Mouse (Mus musculus): Measurements from ENCODE around the gene Clk2. TPM values are rescaled to one million over a fixed set of nuclear protein-coding genes. Genes with fewer than 3 reads are reported as not detected.

Gene Clk2
- polyA plus RNA-seq (2015; fragmentation: Nextera tagmentation; extraction: Ambion mirVana): 28.4 and 32.0 TPM in 2 replicates

GRCm38 (mm10) chr3:89164506-89165267 is at the start of gene Clk2:
Clk2 (plus strand) TSS chr3:89164795.
- ATAC-seq (replicated peaks; ENCODE audit: low FRiP score): peak; percentile 97

GRCm38 (mm10) chr3:89115522-89115921 is 49.1 kb upstream of the Clk2 start:
- Histone ChIP-seq H3K4me3 (replicated peaks) (no peak overlapping the region), H3K9ac (no peak overlapping the region), H3K9me3 (replicated peaks) (no peaks in the 10 kb centered on the region), H3K27ac (no peak overlapping the region), H3K27me3 (no peaks in the 10 kb centered on the region), H3K4me1 (peaks cover 5% of the 10 kb centered on the region), H3K4me2 (no peak overlapping the region), H3K36me3 (no peaks in the 10 kb centered on the region)
- peak; percentile 64; the same call in 1 of the 2 replicates for ATAC-seq (replicated peaks; ENCODE audit: low FRiP score)
- WGBS: 6% methylated on average over 2 of the region's 2 CpGs

More at GRCm38 (mm10) chr3:89164506-89165267, at the start of gene Clk2:
- Histone ChIP-seq H3K9me3 (replicated peaks) (no peaks in the 10 kb centered on the region), H3K9ac (peak within 1 kb of the TSS; percentile 95), H3K27me3 (no peaks in the 10 kb centered on the region), H3K4me3 (replicated peaks) (peak within 1 kb of the TSS; percentile 92), H3K4me1 (peaks cover 34% of the 10 kb centered on the region), H3K27ac (peak within 1 kb of the TSS; percentile 99), H3K4me2 (peak within 1 kb of the TSS; percentile 72), H3K36me3 (peaks cover 30% of the 10 kb centered on the region)
- under 1% methylated on average over 59 of the region's 79 CpGs for WGBS

- Histone ChIP-seq H3K9ac (no peak overlapping the region), H3K27ac (no peak overlapping the region), H3K27me3 (no peaks in the 10 kb centered on the region), H3K4me3 (replicated peaks) (no peak overlapping the region), H3K4me1 (0 out of 2 replicates have a peak, but pooled peaks cover 3% of the 10 kb centered on the region), H3K9me3 (replicated peaks) (no peaks in the 10 kb centered on the region), H3K4me2 (no peak overlapping the region), H3K36me3 (no peaks in the 10 kb centered on the region)
- ATAC-seq (replicated peaks; ENCODE audit: low FRiP score): no peak
- 77% methylated on average over 2 of the region's 2 CpGs for WGBS
Observed at GRCm38 (mm10) chr3:89123313-89123712, 41.3 kb upstream of the Clk2 start.

- no peak overlapping the region for H3K9ac ChIP-seq
- H3K36me3 ChIP-seq: no peaks in the 10 kb centered on the region
- no peaks in the 10 kb centered on the region for H3K9me3 ChIP-seq (replicated peaks)
- H3K4me1 ChIP-seq: 0 out of 2 replicates have a peak, but pooled peaks cover 3% of the 10 kb centered on the region
- no peak overlapping the region for H3K4me2 ChIP-seq
- H3K4me3 ChIP-seq (replicated peaks): no peak overlapping the region
- no peak for ATAC-seq (replicated peaks; ENCODE audit: low FRiP score)
- no peaks in the 10 kb centered on the region for H3K27me3 ChIP-seq
- WGBS: 65% methylated on average over 3 of the region's 3 CpGs
- H3K27ac ChIP-seq: no peak overlapping the region
Observed at GRCm38 (mm10) chr3:89124241-89124640, 40.4 kb upstream of the Clk2 start.

GRCm38 (mm10) chr3:89125981-89126380 is 38.6 kb upstream of the Clk2 start:
- WGBS: 89% methylated on average over 3 of the region's 3 CpGs

GRCm38 (mm10) chr3:89129908-89130307 is 34.7 kb upstream of the Clk2 start:
- no peaks in the 10 kb centered on the region for H3K36me3 ChIP-seq
- peaks cover 12% of the 10 kb centered on the region for H3K4me1 ChIP-seq
- 85% methylated on average over 3 of the region's 3 CpGs for WGBS

More at GRCm38 (mm10) chr3:89125981-89126380, 38.6 kb upstream of the Clk2 start:
- Histone ChIP-seq H3K9me3 (replicated peaks) (no peaks in the 10 kb centered on the region), H3K36me3 (no peaks in the 10 kb centered on the region), H3K4me1 (0 out of 2 replicates have a peak, but pooled peaks cover 3% of the 10 kb centered on the region), H3K27ac (no peak overlapping the region), H3K9ac (no peak overlapping the region), H3K27me3 (no peaks in the 10 kb centered on the region), H3K4me2 (no peak overlapping the region), H3K4me3 (replicated peaks) (no peak overlapping the region)
- no peak for ATAC-seq (replicated peaks; ENCODE audit: low FRiP score)

GRCm38 (mm10) chr3:89131816-89132215 is 32.8 kb upstream of the Clk2 start:
- Histone ChIP-seq H3K27ac (no peak overlapping the region), H3K9ac (peak overlapping the region; percentile 51; the same call in 1 of the 2 replicates), H3K36me3 (no peaks in the 10 kb centered on the region), H3K4me2 (peak overlapping the region; percentile 82), H3K4me1 (peaks cover 12% of the 10 kb centered on the region), H3K27me3 (peaks cover 5% of the 10 kb centered on the region; the same call in 1 of the 2 replicates), H3K9me3 (replicated peaks) (no peaks in the 10 kb centered on the region), H3K4me3 (replicated peaks) (peak overlapping the region; percentile 44)
- WGBS: 45% methylated on average over 4 of the region's 4 CpGs
- ATAC-seq (replicated peaks; ENCODE audit: low FRiP score): no peak

More at GRCm38 (mm10) chr3:89129908-89130307, 34.7 kb upstream of the Clk2 start:
- H3K9ac ChIP-seq: no peak overlapping the region
- ATAC-seq (replicated peaks; ENCODE audit: low FRiP score): no peak
- no peak overlapping the region for H3K4me3 ChIP-seq (replicated peaks)
- H3K4me2 ChIP-seq: no peak overlapping the region
- no peaks in the 10 kb centered on the region for H3K9me3 ChIP-seq (replicated peaks)
- H3K27me3 ChIP-seq: peaks cover 5% of the 10 kb centered on the region; the same call in 1 of the 2 replicates
- H3K27ac ChIP-seq: no peak overlapping the region

GRCm38 (mm10) chr3:89132285-89133062 is 32.1 kb upstream of the Clk2 start:
- H3K9ac ChIP-seq: peak overlapping the region; percentile 51; the same call in 1 of the 2 replicates
- WGBS: 14% methylated on average over 30 of the region's 30 CpGs
- ATAC-seq (replicated peaks; ENCODE audit: low FRiP score): peak; percentile 71

GRCm38 (mm10) chr3:89133063-89133450 is 31.5 kb upstream of the Clk2 start:
- Histone ChIP-seq H3K36me3 (no peaks in the 10 kb centered on the region), H3K4me3 (replicated peaks) (no peak overlapping the region), H3K9me3 (replicated peaks) (no peaks in the 10 kb centered on the region), H3K4me2 (no peak overlapping the region), H3K27me3 (peaks cover 5% of the 10 kb centered on the region; the same call in 1 of the 2 replicates), H3K4me1 (peaks cover 14% of the 10 kb centered on the region), H3K9ac (no peak overlapping the region), H3K27ac (no peak overlapping the region)
- ATAC-seq (replicated peaks; ENCODE audit: low FRiP score): no peak
- 83% methylated on average over 7 of the region's 7 CpGs for WGBS

More at GRCm38 (mm10) chr3:89132285-89133062, 32.1 kb upstream of the Clk2 start:
- no peak overlapping the region for H3K27ac ChIP-seq
- no peaks in the 10 kb centered on the region for H3K9me3 ChIP-seq (replicated peaks)
- H3K36me3 ChIP-seq: no peaks in the 10 kb centered on the region
- peaks cover 5% of the 10 kb centered on the region; the same call in 1 of the 2 replicates for H3K27me3 ChIP-seq
- H3K4me3 ChIP-seq (replicated peaks): peak overlapping the region; percentile 44
- H3K4me2 ChIP-seq: peak overlapping the region; percentile 82
- H3K4me1 ChIP-seq: peaks cover 14% of the 10 kb centered on the region

- Histone ChIP-seq H3K27me3 (peaks cover 5% of the 10 kb centered on the region; the same call in 1 of the 2 replicates), H3K27ac (no peak overlapping the region), H3K4me2 (no peak overlapping the region), H3K4me3 (replicated peaks) (no peak overlapping the region), H3K36me3 (no peaks in the 10 kb centered on the region), H3K9me3 (replicated peaks) (no peaks in the 10 kb centered on the region), H3K9ac (no peak overlapping the region), H3K4me1 (peaks cover 14% of the 10 kb centered on the region)
- ATAC-seq (replicated peaks; ENCODE audit: low FRiP score): no peak
- WGBS: 85% methylated on average over 1 of the region's 1 CpGs
Observed at GRCm38 (mm10) chr3:89133752-89134151, 30.8 kb upstream of the Clk2 start.

GRCm38 (mm10) chr3:89135958-89136357 is 28.6 kb upstream of the Clk2 start, which contains the start of gene Pklr:
Pklr (plus strand) TSS chr3:89136142.
- Histone ChIP-seq H3K9me3 (replicated peaks) (no peaks in the 10 kb centered on the region), H3K9ac (no peak within 1 kb of the TSS), H3K4me1 (peaks cover 14% of the 10 kb centered on the region), H3K27me3 (peaks cover 5% of the 10 kb centered on the region; the same call in 1 of the 2 replicates), H3K27ac (0 out of 2 replicates have a peak within 1 kb of the TSS, but pooled peaks have one; percentile 13), H3K4me2 (0 out of 2 replicates have a peak within 1 kb of the TSS, but pooled peaks have one; percentile 16), H3K36me3 (no peaks in the 10 kb centered on the region), H3K4me3 (replicated peaks) (no peak within 1 kb of the TSS)
- 61% methylated on average over 3 of the region's 3 CpGs for WGBS
- ATAC-seq (replicated peaks; ENCODE audit: low FRiP score): no peak
